Mouse (Mus musculus): Measurements from ENCODE around the gene Rplp2.
A peak's percentile ranks its signal among the peaks of the same experiment; 100 is the strongest.

DNA sequence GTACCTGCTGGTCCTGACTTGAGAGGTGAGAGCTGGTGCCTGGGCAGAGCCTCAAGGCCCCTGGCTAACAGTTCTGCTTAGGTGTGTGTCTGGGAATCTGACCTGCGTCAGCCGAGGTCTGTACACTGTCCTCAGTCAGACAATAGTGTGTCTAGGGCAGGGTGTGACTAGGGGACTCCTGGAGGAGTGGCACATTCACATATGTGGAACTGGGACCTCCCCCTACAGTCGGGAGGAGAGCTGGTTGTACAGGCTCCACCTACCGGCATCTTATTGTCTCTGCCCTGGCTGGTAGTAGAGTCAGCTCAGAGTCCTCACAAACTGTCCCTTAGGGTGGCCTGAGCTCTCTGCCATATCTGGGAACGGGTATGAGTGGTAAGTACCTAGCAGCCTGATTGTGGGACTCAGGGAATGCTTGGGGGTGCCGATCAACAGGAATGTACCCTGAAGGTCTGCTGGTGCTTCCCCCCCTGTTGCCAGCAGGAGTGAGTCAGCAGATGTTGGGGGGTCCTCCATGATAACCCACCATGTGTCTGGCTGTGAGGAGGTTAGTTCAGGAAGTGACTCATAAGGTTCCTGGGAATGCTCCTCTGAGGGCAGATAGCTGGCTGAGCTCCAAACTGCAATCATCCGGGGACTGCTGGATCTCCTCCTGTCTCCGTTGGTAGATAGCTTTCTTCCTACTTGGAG, 21.5 kb downstream of the Rplp2 start:
- TF ChIP-seq CTCF (IDR thresholded peaks at IDR 0.05; ENCODE audit: borderline replicate concordance, extremely low read depth, insufficient read depth, insufficient read length) (peak; percentile 50; the same call in 1 of the 2 replicates), POLR2A (IDR thresholded peaks at IDR 0.05; ENCODE audit: borderline replicate concordance, extremely low read depth, insufficient read depth, insufficient read length, poor library complexity, severe bottlenecking) (no peak; the same call in 1 of the 2 replicates)
